Mouse (Mus musculus): Measurements from ENCODE around the gene Gclc.

DNA sequence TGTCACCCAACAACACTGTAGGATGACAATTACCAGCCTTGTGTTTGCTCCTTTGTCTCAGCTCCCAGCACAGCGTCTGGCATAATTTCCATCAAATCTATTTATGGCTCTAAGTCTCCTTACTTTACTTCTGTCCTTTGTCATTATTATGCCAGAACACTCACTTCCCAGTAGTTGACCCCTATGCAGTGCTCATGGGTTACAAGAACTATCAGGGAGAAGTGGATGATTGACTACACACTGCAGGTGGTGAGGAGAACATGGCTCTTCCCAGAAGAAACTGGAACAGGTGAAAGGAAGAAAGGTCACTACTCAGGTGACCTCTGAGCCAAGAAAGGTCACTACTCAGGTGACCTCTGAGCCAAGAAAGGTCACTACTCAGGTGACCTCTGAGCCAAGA lies 12.9 kb upstream of the Gclc start:
- TF ChIP-seq CTCF (IDR thresholded peaks at IDR 0.05; ENCODE audit: extremely low read depth, insufficient read length, insufficient replicate concordance, low read depth, low read length): no peak
- no peak for TF ChIP-seq POLR2A (IDR thresholded peaks at IDR 0.05; ENCODE audit: low read depth, low read length)

Measured in small intestine, adult 2 months (tissue).